Mouse (Mus musculus) embryonic fibroblast, embryonic 13.5 days (primary cell): ENCODE results near the gene Drc7. TPM values are rescaled to one million over a fixed set of nuclear protein-coding genes. Genes with fewer than 3 reads are reported as not detected.
A peak's percentile ranks its signal among the peaks of the same experiment; 100 is the strongest.
"Not testable (repeated sequence)": the region's sequence is repeated elsewhere in the genome, so short reads cannot be mapped to it uniquely, and the experiment has no call there.

Experiments
- H3K27ac ChIP-seq: 2 replicates; pipeline ENCODE4 v1.5.1; 2012; ENCODE audit warnings: low read length, control low read depth, inconsistent platforms; ENCODE audit not compliant: insufficient read depth
- H3K4me1 ChIP-seq: 2 replicates; pipeline ENCODE4 v1.6.1; 2011; ENCODE audit warnings: low read length; ENCODE audit not compliant: control insufficient read depth, insufficient read depth
- H3K4me3 ChIP-seq: 2 replicates; pipeline ENCODE4 v1.5.1; 2011; ENCODE audit warnings: mild to moderate bottlenecking, control low read depth, low read length; ENCODE audit not compliant: insufficient read depth
- CTCF ChIP-seq: IDR thresholded peaks from 2 replicates; pipeline ENCODE4 v1.5.1; 2011; ENCODE audit warnings: mild to moderate bottlenecking, control low read depth, low read length, moderate library complexity, borderline replicate concordance; ENCODE audit not compliant: insufficient read depth
- POLR2A ChIP-seq: IDR thresholded peaks from 2 replicates; pipeline ENCODE4 v1.6.1; 2011; ENCODE audit warnings: low read depth, mild to moderate bottlenecking, control low read depth, low read length, moderate library complexity
- polyA plus RNA-seq: library from polyadenylated mRNA; stranded (reverse); fragments of >200 nt; gene quantifications from 2 replicates; pipeline ENCODE4 v1.2.4, GENCODE M21; 2011; ENCODE audit warnings: low read depth; ENCODE audit not compliant: missing spikeins, insufficient read length

Drc7 gene
- polyA plus RNA-seq, result not detected in 2 replicates

DNA sequence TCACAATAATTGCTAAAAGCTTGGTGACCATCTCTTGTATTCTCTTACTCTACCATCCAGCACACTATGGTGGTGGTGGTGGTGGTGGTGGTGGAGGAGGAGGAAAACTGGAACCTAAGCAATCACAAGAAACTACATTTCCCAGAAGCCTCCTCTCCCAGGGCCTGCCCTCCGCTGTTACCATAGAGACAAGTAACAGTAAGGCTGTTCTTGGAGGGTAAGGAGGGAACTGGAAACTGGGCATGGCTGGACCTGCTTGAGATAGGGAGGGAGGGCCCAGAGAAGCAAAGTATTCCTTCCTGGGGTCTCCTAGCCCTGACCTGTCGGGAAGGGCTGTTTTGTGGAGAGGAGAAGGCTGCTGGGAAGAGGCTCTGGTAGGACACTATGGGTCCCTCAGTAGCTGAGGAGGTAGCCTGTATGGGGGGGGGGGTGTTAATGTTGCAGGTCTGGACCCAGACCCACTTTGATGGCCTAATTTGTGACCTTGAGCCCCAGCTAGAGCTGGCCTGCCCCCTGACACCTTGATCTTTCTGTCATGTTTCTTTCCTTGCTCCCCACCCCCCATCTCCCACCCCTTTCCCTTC, at the start of gene Drc7:
TSS of gene Drc7 (plus strand) at position 177 of the 584 bp plus-strand sequence.
- H3K27ac ChIP-seq, result no peak within 1 kb of the TSS
- H3K4me3 ChIP-seq, result no peak within 1 kb of the TSS
- H3K4me1 ChIP-seq, result no peaks in the 10 kb centered on the region
- TF ChIP-seq CTCF (no peak), POLR2A (no peak)

DNA sequence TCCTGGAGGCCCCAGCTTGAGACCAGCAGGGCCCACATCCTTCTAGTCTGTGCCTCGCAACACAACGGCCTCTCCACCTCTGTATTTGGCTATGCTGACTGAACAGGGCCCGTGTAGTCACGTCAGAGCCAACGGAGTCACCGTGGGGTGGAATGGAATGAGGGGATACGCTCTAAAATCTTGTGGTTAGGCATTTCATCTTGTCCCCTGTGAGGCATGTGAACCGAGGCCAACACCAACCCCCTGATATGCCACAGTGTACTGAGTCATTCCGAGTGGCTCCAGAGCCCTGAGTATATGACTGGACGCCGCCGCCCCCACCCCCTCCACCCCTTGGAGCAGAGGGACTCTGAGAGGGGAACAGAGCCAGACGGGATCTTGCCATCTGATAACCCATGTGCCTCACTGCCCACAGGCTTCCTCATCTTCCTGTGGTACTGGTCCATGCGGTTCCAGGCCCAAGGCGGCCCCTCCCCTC, 42.4 kb upstream of the Drc7 start:
- H3K27ac ChIP-seq, result peak overlapping the region; percentile 16
- H3K4me1 ChIP-seq, result peaks cover 2% of the 10 kb centered on the region; the same call in 1 of the 2 replicates
- TF ChIP-seq CTCF (no peak), POLR2A (no peak)
- no peak overlapping the region for H3K4me3 ChIP-seq

DNA sequence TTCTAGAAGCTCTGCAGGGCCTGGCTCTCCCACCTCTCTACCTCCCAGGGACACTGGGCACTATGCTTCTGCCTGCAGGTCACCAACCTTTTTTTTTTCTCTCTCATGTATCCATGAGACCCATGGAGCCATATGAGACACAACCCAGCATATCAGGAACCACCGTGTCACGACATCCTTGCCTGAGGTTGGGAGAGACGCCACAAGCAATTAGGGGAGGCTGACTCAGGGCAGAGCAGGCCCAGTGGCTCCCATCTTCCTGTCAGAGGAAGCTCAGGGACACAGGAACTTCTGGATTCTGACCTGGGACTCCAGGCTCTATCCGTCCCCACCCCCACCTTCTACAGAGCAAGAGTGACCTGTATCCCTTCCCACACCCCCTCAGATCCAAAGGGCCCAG, 39.0 kb upstream of the Drc7 start:
- no peak for TF ChIP-seq CTCF
- no peak for TF ChIP-seq POLR2A
- H3K27ac ChIP-seq, result no peak overlapping the region
- no peak overlapping the region for H3K4me3 ChIP-seq
- no peaks in the 10 kb centered on the region; the same call in 1 of the 2 replicates for H3K4me1 ChIP-seq

DNA sequence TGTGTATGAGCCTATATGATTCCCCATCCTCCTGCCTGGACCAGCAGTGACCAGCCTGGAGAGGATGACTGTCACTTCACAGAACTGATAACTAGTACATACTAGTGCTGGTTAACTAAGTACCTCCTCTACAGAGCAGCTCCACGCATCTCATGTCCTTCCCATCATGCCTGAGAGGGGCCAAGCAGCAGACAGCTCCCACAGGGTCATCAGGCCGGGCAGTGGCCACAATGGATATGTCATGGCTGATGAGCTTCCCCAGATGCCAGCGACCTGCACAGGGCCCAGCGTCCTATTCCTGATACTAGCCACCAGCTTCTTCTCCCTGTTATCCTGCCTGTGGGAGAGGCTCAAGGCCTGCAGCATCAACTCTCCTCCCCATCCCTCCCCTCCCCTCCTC, 38.2 kb upstream of the Drc7 start:
- no peak overlapping the region for H3K4me3 ChIP-seq
- H3K27ac ChIP-seq, result no peak overlapping the region
- H3K4me1 ChIP-seq, result no peaks in the 10 kb centered on the region; the same call in 1 of the 2 replicates
- no peak for TF ChIP-seq CTCF
- no peak for TF ChIP-seq POLR2A

DNA sequence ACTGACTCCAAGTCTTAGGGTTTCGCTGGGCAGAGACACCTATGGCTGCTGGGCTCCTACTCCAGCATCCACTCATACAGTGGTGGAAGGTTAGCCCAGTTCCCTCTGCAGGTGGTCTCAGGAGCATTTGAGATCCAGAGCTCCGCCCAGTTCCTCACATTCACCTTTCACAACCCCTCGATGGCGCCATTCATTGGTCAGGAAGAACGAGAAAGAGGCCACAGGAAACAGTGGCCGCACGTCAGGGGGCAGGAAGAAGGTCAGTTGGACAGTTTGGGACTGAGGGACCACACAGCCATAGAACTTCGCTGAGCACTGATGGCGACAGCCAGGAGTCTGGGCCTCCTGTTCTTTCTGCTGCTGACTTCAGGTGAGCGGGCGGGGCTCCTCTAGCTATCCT, 37.5 kb upstream of the Drc7 start, which contains the start of gene Adgrg3:
TSS of gene Adgrg3 (plus strand) at position 242 of the 400 bp plus-strand sequence.
- no peaks in the 10 kb centered on the region; the same call in 1 of the 2 replicates for H3K4me1 ChIP-seq
- H3K27ac ChIP-seq, result no peak within 1 kb of the TSS
- no peak for TF ChIP-seq POLR2A
- no peak for TF ChIP-seq CTCF

DNA sequence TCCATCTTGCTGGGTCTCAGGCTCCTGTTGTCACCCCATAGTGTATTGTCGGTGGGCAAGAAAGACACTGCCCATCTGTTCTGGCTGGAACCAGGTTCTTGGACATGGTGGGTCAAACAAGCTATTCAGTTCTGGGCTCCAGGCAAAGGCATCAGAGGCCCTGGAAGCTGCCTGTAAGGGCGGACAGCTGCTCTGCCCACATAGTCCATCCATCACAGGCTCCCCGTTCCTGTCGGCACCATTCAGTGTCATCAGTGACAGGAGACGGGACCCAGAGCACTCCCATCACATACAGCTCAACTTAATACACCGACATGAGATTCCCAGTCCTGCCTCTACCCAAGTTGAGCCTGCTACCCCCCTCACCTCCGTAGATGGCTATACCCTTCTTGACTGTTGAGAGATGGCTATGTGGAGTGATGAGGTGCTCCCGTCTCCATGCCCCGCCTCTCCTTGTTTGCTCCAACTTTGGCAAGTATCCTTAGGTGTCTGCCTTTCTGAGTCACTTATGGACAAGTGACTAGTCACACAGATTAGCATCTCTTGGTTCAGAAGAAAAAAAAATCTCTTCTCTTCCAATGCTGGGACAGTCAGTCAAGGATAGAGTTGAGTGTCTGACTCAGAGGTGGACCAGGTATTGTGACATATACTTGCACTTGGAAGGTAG, 36.8 kb upstream of the Drc7 start:
- no peak for TF ChIP-seq CTCF
- no peak for TF ChIP-seq POLR2A
- Histone ChIP-seq H3K4me3 (no peak overlapping the region), H3K4me1 (no peaks in the 10 kb centered on the region), H3K27ac (no peak overlapping the region)

More for the DNA sequence above, 37.5 kb upstream of the Drc7 start, which contains the start of gene Adgrg3:
- no peak within 1 kb of the TSS for H3K4me3 ChIP-seq

DNA sequence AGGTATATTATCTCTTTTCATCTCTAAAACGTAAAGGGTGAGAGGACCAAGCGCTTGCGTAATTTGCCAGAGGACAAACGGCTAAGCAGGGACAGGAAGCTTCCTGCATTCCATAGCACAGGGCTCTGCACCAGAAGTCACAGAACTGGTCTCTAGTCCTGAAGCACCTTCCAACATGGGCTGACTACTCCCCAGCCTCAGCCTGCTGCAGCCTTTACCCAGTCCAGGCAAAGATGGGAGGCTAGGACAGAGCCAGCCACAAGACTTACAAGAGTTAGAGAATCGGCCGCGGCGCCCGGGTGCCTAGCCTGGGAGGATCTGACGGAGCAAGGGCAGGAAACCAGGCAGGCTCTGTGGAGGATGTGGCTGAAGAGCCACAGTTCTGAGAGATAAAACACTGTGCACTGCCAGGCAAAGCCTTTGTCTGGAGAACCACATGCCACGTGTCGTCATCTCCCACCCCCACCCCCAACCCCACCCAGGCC, 34.6 kb upstream of the Drc7 start:
- TF ChIP-seq POLR2A, result no peak
- Histone ChIP-seq H3K27ac (no peak overlapping the region), H3K4me1 (no peaks in the 10 kb centered on the region), H3K4me3 (no peak overlapping the region)

DNA sequence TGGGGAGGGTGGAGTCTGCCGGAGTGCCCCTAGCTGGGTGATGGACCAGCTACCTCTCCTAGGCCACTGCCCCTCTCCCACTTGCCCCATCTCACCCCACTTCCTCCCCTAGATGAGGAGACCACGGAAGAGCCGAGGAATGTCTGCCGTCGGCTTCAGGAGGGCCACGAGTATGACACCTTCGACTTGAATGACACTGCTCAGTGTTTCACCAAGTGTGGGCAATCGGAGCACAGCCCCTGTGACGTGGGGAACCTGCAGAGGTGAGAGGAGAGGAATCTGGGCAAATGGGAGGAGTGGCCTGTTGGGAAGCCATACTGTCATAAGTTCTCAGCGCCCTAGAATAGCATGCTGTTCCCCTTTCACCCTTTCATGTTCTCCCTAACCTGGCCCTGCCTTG, 34.1 kb upstream of the Drc7 start:
- no peak overlapping the region for H3K4me3 ChIP-seq

DNA sequence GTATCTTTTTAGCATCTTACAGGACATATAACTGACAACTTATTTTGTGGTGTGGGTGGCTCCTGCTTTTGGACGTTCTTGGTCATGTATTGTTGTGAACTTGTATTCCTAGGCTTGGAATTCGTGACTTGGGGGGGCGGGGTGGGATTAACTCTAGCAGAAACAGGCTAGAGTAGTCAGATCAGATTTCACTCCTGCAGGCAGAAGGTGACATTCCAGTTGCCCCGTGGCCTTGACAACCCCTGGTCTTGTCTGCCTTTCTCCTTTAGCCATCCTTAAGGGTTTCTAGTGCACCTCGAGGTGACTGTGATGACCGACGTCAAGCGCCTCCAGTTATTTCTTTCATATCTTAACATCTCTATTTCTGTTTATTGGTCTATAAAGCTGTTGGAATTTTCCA, 31.7 kb upstream of the Drc7 start:
- Histone ChIP-seq H3K4me3 (no peak overlapping the region), H3K4me1 (no peaks in the 10 kb centered on the region), H3K27ac (no peak overlapping the region)
- no peak for TF ChIP-seq POLR2A
- no peak for TF ChIP-seq CTCF

More for the DNA sequence above, 34.1 kb upstream of the Drc7 start:
- no peak for TF ChIP-seq CTCF
- no peak for TF ChIP-seq POLR2A
- Histone ChIP-seq H3K27ac (no peak overlapping the region), H3K4me1 (no peaks in the 10 kb centered on the region)

DNA sequence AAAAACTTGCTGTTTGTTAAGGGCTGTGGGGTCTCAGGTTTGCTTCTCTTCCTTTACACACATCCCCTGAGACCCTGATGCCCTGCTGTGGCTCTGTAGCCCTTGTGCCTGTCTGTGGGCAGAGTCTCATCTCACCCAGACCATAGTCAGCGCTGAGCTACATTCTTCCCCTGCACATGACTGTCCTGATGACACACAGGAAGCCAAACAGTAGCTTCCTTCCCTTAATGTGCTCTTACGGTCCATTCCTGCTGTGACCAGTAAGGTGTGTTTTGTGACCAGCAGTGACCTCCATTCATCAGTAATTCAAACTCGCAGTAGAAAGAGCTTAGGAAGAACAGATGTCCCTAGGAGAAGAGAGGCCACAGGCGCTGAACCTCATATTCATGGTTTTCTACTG, 30.5 kb upstream of the Drc7 start:
- TF ChIP-seq POLR2A (no peak), CTCF (no peak)

DNA sequence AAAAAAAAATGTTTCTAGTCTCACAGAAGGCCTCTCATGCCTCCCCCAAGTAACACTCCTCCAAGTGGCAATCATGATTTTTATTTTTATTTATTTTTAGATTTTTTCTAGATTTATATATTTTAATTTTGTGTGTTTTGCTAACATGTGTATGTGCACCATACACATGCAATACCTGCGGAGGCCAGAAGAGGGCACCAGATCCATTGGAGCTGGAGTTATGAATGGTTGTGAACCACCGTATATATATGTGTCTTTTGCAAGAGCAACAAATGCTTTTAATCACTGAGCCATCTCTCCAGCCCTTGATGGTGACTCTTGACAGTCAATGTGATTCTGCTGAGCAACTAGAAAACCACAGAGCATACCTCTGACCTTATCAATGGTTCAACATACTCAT, 29.5 kb upstream of the Drc7 start:
- TF ChIP-seq CTCF, result no peak
- TF ChIP-seq POLR2A, result no peak
- Histone ChIP-seq H3K27ac (no peak overlapping the region), H3K4me1 (no peaks in the 10 kb centered on the region), H3K4me3 (no peak overlapping the region)

More for the DNA sequence above, 30.5 kb upstream of the Drc7 start:
- Histone ChIP-seq H3K4me1 (no peaks in the 10 kb centered on the region), H3K4me3 (no peak overlapping the region), H3K27ac (no peak overlapping the region)

DNA sequence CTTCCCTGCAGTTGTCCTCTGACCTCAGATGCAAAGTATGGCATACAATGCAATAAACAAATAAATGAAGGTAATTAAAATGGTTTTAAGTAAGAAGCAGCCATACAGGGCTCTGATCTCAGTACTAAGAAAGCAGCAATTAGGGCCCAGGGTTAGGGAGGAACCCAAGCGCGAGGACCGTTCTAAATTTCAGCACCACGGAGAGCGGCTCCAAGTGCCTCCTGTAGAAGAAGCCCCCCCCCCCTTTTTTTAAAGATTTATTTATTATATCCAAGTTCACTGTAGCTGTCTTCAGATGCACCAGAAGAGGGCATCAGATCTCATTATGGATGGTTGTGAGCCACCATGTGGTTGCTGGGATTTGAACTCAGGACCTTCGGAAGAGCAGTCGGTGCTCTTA, 26.5 kb upstream of the Drc7 start:
- not testable (repeated sequence) for H3K4me3 ChIP-seq, H3K4me1 ChIP-seq, H3K27ac ChIP-seq
